In genomic region chr1:75016846-75017245, GRCm38 (mm10) we compare ENCODE assay signal across 8 mouse cellular contexts.
DNase-seq lines count a peak whose midpoint lies in the region; ATAC-seq and TF ChIP-seq lines count a peak whose summit lies in the region.

No protein-coding gene starts in this region.

- no peaks in the 10 kb centered on the region for H3K36me3 ChIP-seq in ES-E14 (ENCODE audit: control insufficient read depth, insufficient read depth, low read length, poor library complexity, severe bottlenecking)
- H3K36me3 ChIP-seq in embryonic facial prominence, embryonic 11.5 days (replicated peaks; ENCODE audit: control insufficient read depth, insufficient read depth, low read depth, low read length): no peaks in the 10 kb centered on the region
- no peaks in the 10 kb centered on the region for H3K36me3 ChIP-seq in heart, embryonic 10.5 days
- H3K36me3 ChIP-seq in lung, embryonic 16.5 days (ENCODE audit: control insufficient read depth, insufficient read depth, low read length): no peaks in the 10 kb centered on the region

- no peak overlapping the region for H3K9ac ChIP-seq in ES-E14 (ENCODE audit: insufficient read depth, low read depth, low read length, poor library complexity, severe bottlenecking)
- no peak overlapping the region for H3K9ac ChIP-seq in embryonic facial prominence, embryonic 11.5 days (replicated peaks; ENCODE audit: low read length)
- no peak overlapping the region for H3K9ac ChIP-seq in lung, embryonic 16.5 days (ENCODE audit: low read length)

- no peak overlapping the region for H3K4me3 ChIP-seq in ES-E14 (ENCODE audit: insufficient read depth in 1 of 2, low read depth in 1 of 2, low read length in 2 of 2, poor library complexity in 1 of 2, severe bottlenecking in 1 of 2)
- H3K4me3 ChIP-seq in embryonic facial prominence, embryonic 11.5 days (ENCODE audit: low read depth, low read length): no peak overlapping the region
- H3K4me3 ChIP-seq in heart, embryonic 10.5 days: no peak overlapping the region
- no peak overlapping the region for H3K4me3 ChIP-seq in layer of hippocampus, adult 2 months
- H3K4me3 ChIP-seq in lung, embryonic 16.5 days (ENCODE audit: low read length): no peak overlapping the region

- WGBS in embryonic facial prominence, embryonic 11.5 days: 4% methylated on average over 6 of the region's 6 CpGs
- WGBS in heart, embryonic 10.5 days: 2% methylated on average over 6 of the region's 6 CpGs
- 5% methylated on average over 6 of the region's 6 CpGs for WGBS in lung, embryonic 16.5 days

- DNase-seq in ES-E14 (ENCODE audit: low read depth, low spot score): peak; percentile 82
- peak; percentile 80 to 87 for DNase-seq in adrenal gland, postnatal 36 days
- peak; percentile 89 for DNase-seq in embryonic facial prominence, embryonic 11.5 days (ENCODE audit: low spot score)
- peak; percentile 83 for DNase-seq in heart, embryonic 10.5 days (ENCODE audit: low spot score)
- peak; percentile 72 to 89 for DNase-seq in layer of hippocampus, adult 2 months (ENCODE audit: low spot score in 2 of 2)
- DNase-seq in right cerebral cortex, adult 2 months (ENCODE audit: low spot score in 2 of 2): peak; percentile 87 to 90
- peak; percentile 77 to 81 for DNase-seq in urinary bladder, postnatal 36 days (ENCODE audit: low spot score in 2 of 2)

- peak; percentile 90 for TF ChIP-seq CTCF in layer of hippocampus, adult 2 months (conservative IDR thresholded peaks at IDR 0.05)

- no peaks in the 10 kb centered on the region for H3K9me3 ChIP-seq in ES-E14 (ENCODE audit: control insufficient read depth, insufficient read depth, low read depth, low read length)
- H3K9me3 ChIP-seq in embryonic facial prominence, embryonic 11.5 days (replicated peaks; ENCODE audit: control insufficient read depth, low read length): no peaks in the 10 kb centered on the region
- no peaks in the 10 kb centered on the region for H3K9me3 ChIP-seq in heart, embryonic 10.5 days
- H3K9me3 ChIP-seq in lung, embryonic 16.5 days (ENCODE audit: control insufficient read depth, low read length): no peaks in the 10 kb centered on the region

- no peak overlapping the region for H3K4me2 ChIP-seq in embryonic facial prominence, embryonic 11.5 days (ENCODE audit: low read depth, low read length)
- H3K4me2 ChIP-seq in lung, embryonic 16.5 days (ENCODE audit: low read depth, low read length): no peak overlapping the region

- ATAC-seq in embryonic facial prominence, embryonic 11.5 days (replicated peaks; ENCODE audit: insufficient number of reproducible peaks, low FRiP score, low TSS enrichment, low read depth): no peak
- ATAC-seq in lung, embryonic 16.5 days (ENCODE audit: low read depth): peak; percentile 76; the same call in 1 of the 2 replicates

- no peaks in the 10 kb centered on the region for H3K27me3 ChIP-seq in embryonic facial prominence, embryonic 11.5 days (ENCODE audit: control insufficient read depth, insufficient read depth, low read length)
- H3K27me3 ChIP-seq in heart, embryonic 10.5 days (ENCODE audit: insufficient read depth, poor library complexity, severe bottlenecking): no peaks in the 10 kb centered on the region
- no peaks in the 10 kb centered on the region for H3K27me3 ChIP-seq in lung, embryonic 16.5 days (ENCODE audit: control insufficient read depth, insufficient read depth, low read depth, low read length)

- in situ Hi-C loops in ES-E14 (cut with MboI; ENCODE audit: low sequenced_read_pairs in 2 of 2, unreplicated experiment in 2 of 2): no loop called here

- H3K27ac ChIP-seq in ES-E14 (ENCODE audit: insufficient read depth, low read depth, low read length, poor library complexity, severe bottlenecking): no peak overlapping the region
- no peak overlapping the region for H3K27ac ChIP-seq in embryonic facial prominence, embryonic 11.5 days (replicated peaks; ENCODE audit: low read depth, low read length)
- H3K27ac ChIP-seq in heart, embryonic 10.5 days: no peak overlapping the region
- H3K27ac ChIP-seq in layer of hippocampus, adult 2 months: no peak overlapping the region
- H3K27ac ChIP-seq in lung, embryonic 16.5 days (ENCODE audit: low read length): no peak overlapping the region

- H3K4me1 ChIP-seq in ES-E14 (ENCODE audit: control insufficient read depth in 2 of 2, insufficient read depth in 2 of 2, low read length in 2 of 2, poor library complexity in 1 of 2): peaks cover 0 to 5% of the 10 kb centered on the region in 2 experiments; a peak in 1 of 4 replicates
- peaks cover 3% of the 10 kb centered on the region for H3K4me1 ChIP-seq in embryonic facial prominence, embryonic 11.5 days (ENCODE audit: control insufficient read depth, insufficient read depth, low read length)
- peaks cover 23% of the 10 kb centered on the region for H3K4me1 ChIP-seq in heart, embryonic 10.5 days
- peaks cover 2% of the 10 kb centered on the region for H3K4me1 ChIP-seq in lung, embryonic 16.5 days (replicated peaks; ENCODE audit: control insufficient read depth, insufficient read depth, low read length)

TF ChIP-seq in ES-E14, 5 proteins besides CTCF, POLR2A, EP300 and RAD21:
- TF ChIP-seq ZNF384 (IDR thresholded peaks at IDR 0.05; ENCODE audit: low read depth, low read length) (no peak), ZC3H11A (IDR thresholded peaks at IDR 0.05; ENCODE audit: borderline replicate concordance, low read depth, low read length) (peak; percentile 75; the same call in 1 of the 2 replicates)
